Mouse (Mus musculus) cortical plate, adult 2 months (tissue): ENCODE measurements around the gene Dio1. TPM values are rescaled to one million over a fixed set of nuclear protein-coding genes. Genes with fewer than 3 reads are reported as not detected.

Experiments used
- H3K27ac ChIP-seq: fragments of 200-500 bp; 2 replicates; pipeline ENCODE4 v1.5.1; 2012; ENCODE audit warnings: low read length, control low read depth, inconsistent platforms; ENCODE audit not compliant: insufficient read depth
- H3K4me1 ChIP-seq: fragments of 200-500 bp; 2 replicates; pipeline ENCODE4 v1.6.1; 2011; ENCODE audit warnings: low read length; ENCODE audit not compliant: control insufficient read depth, insufficient read depth
- H3K4me3 ChIP-seq: fragments of 200-500 bp; 2 replicates; pipeline ENCODE4 v1.5.1; 2011; ENCODE audit warnings: mild to moderate bottlenecking, low read length, control low read depth; ENCODE audit not compliant: insufficient read depth
- CTCF ChIP-seq: fragments of 200-500 bp; IDR thresholded peaks from 2 replicates; pipeline ENCODE4 v1.5.1; 2011; ENCODE audit warnings: mild to moderate bottlenecking, control low read depth, low read length; ENCODE audit not compliant: insufficient read depth; ENCODE audit errors: extremely low read depth
- POLR2A ChIP-seq: fragments of 200-500 bp; IDR thresholded peaks from 2 replicates; pipeline ENCODE4 v1.6.1; 2011; ENCODE audit warnings: mild to moderate bottlenecking, low read length, control low read depth; ENCODE audit not compliant: insufficient read depth; ENCODE audit errors: extremely low read depth
- polyA plus RNA-seq: library from polyadenylated mRNA; depleted of rRNA; stranded (reverse); fragments of >200 nt; gene quantifications from 2 replicates; pipeline ENCODE4 v1.2.3, GENCODE M21; 2012; rRNA removed

Gene Dio1
- not detected in 2 replicates for polyA plus RNA-seq

- TF ChIP-seq POLR2A (no peak), CTCF (no peak)
- H3K27ac ChIP-seq = no peak within 1 kb of the TSS
- no peak within 1 kb of the TSS for H3K4me3 ChIP-seq
Measured at GRCm38 (mm10) chr4:107306966-107307365, at the start of gene Dio1. Gene Dio1 (minus strand): TSS chr4:107307169.

GRCm38 (mm10) chr4:107354543-107354942 is 47.6 kb upstream of the Dio1 start:
- TF ChIP-seq CTCF = no peak
- no peak overlapping the region for H3K4me3 ChIP-seq
- no peak overlapping the region for H3K27ac ChIP-seq
- no peaks in the 10 kb centered on the region for H3K4me1 ChIP-seq

More at GRCm38 (mm10) chr4:107306966-107307365, at the start of gene Dio1:
- no peaks in the 10 kb centered on the region for H3K4me1 ChIP-seq

GRCm38 (mm10) chr4:107354126-107354525 is 47.2 kb upstream of the Dio1 start:
- TF ChIP-seq POLR2A (no peak), CTCF (no peak)
- Histone ChIP-seq H3K4me3 (no peak overlapping the region), H3K27ac (no peak overlapping the region), H3K4me1 (no peaks in the 10 kb centered on the region)

- Histone ChIP-seq H3K4me1 (no peaks in the 10 kb centered on the region), H3K27ac (no peak overlapping the region), H3K4me3 (no peak overlapping the region)
- TF ChIP-seq CTCF (no peak), POLR2A (no peak)
Measured at GRCm38 (mm10) chr4:107353612-107354011, 46.6 kb upstream of the Dio1 start.

GRCm38 (mm10) chr4:107351368-107351767 is 44.4 kb upstream of the Dio1 start:
- H3K4me3 ChIP-seq = no peak overlapping the region
- H3K27ac ChIP-seq = no peak overlapping the region
- no peaks in the 10 kb centered on the region for H3K4me1 ChIP-seq
- TF ChIP-seq POLR2A = no peak
- no peak for TF ChIP-seq CTCF

- Histone ChIP-seq H3K4me3 (no peak overlapping the region), H3K27ac (no peak overlapping the region), H3K4me1 (no peaks in the 10 kb centered on the region)
- TF ChIP-seq POLR2A (no peak), CTCF (peak; percentile 83)
Measured at GRCm38 (mm10) chr4:107349311-107350008, 42.5 kb upstream of the Dio1 start.

- H3K4me1 ChIP-seq = no peaks in the 10 kb centered on the region
- H3K27ac ChIP-seq = no peak overlapping the region
- no peak for TF ChIP-seq POLR2A
- no peak for TF ChIP-seq CTCF
- no peak overlapping the region for H3K4me3 ChIP-seq
Measured at GRCm38 (mm10) chr4:107348529-107349310, 41.8 kb upstream of the Dio1 start.

GRCm38 (mm10) chr4:107347221-107347620 is 40.3 kb upstream of the Dio1 start:
- H3K27ac ChIP-seq = no peak overlapping the region
- H3K4me1 ChIP-seq = no peaks in the 10 kb centered on the region
- no peak for TF ChIP-seq POLR2A
- TF ChIP-seq CTCF = no peak
- no peak overlapping the region for H3K4me3 ChIP-seq

- Histone ChIP-seq H3K27ac (peak overlapping the region; percentile 61; the same call in 1 of the 2 replicates), H3K4me1 (no peaks in the 10 kb centered on the region), H3K4me3 (no peak overlapping the region)
- no peak for TF ChIP-seq CTCF
- no peak for TF ChIP-seq POLR2A
Measured at GRCm38 (mm10) chr4:107344612-107345011, 37.6 kb upstream of the Dio1 start.

GRCm38 (mm10) chr4:107341354-107341753 is 34.4 kb upstream of the Dio1 start:
- Histone ChIP-seq H3K4me1 (no peaks in the 10 kb centered on the region), H3K27ac (no peak overlapping the region), H3K4me3 (no peak overlapping the region)
- TF ChIP-seq POLR2A (no peak), CTCF (no peak)
